Mouse (Mus musculus): Measurements from ENCODE around the gene Wwtr1. TPM values are rescaled to one million over a fixed set of nuclear protein-coding genes. Genes with fewer than 3 reads are reported as not detected.

The Wwtr1 gene
- total and polyA plus RNA-seq, 3 experiments = 0.05 TPM; not detected in 2

GRCm38 (mm10) chr3:57603891-57604617 is 28.3 kb upstream of the Wwtr1 start:
- Histone ChIP-seq H3K36me3 (replicated peaks) (no peaks in the 10 kb centered on the region), H3K27me3 (ENCODE audit: insufficient read depth, low read length) (no peaks in the 10 kb centered on the region), H3K4me3 (ENCODE audit: low read depth, low read length) (no peak overlapping the region), H3K4me1 (ENCODE audit: insufficient read depth, low read depth, low read length) (no peaks in the 10 kb centered on the region), H3K9me3 (replicated peaks) (no peaks in the 10 kb centered on the region)
- DNase-seq (ENCODE audit: low spot score) = no peak
- no peak for TF ChIP-seq GATA1 (IDR thresholded peaks at IDR 0.05; ENCODE audit: borderline replicate concordance, low read length)
- TF ChIP-seq TAL1 (conservative IDR thresholded peaks at IDR 0.05; ENCODE audit: low read depth, low read length) = no peak
- no peak for TF ChIP-seq CTCF (IDR thresholded peaks at IDR 0.05; ENCODE audit: low read depth, low read length)
- TF ChIP-seq POLR2AphosphoS5 (IDR thresholded peaks at IDR 0.05; ENCODE audit: insufficient replicate concordance, low read depth, low read length) = no peak
- no peak for TF ChIP-seq GATA2 (IDR thresholded peaks at IDR 0.05; ENCODE audit: borderline replicate concordance, low read depth, low read length)
- ATAC-seq (ENCODE audit: extremely low read depth, insufficient number of reproducible peaks, low FRiP score, poor library complexity, severe bottlenecking) = no peak

DNA sequence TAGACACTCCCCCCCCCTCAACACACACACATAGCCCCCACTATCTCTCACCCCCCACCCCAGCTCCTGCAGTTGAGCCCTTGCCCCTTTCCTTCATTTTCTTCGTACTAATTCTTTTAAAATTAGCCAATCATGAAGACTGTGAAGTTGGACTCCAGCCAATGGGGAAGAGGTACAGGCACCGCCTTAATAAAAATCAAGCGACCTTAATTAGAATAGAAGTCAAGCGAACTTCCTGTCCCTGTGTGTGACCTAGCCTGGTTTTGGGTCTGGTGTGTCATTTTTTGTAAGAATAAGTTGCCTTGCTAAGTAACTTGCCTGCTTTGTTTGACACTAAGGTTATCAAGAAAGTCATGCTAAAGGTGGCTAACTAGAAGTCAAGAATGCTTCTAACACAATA is 26.9 kb upstream of the Wwtr1 start:
- ATAC-seq (ENCODE audit: extremely low read depth, insufficient number of reproducible peaks, low FRiP score, poor library complexity, severe bottlenecking) = no peak
- TF ChIP-seq POLR2AphosphoS5 (IDR thresholded peaks at IDR 0.05; ENCODE audit: insufficient replicate concordance, low read depth, low read length) = no peak
- no peak for TF ChIP-seq GATA2 (IDR thresholded peaks at IDR 0.05; ENCODE audit: borderline replicate concordance, low read depth, low read length)
- no peak for TF ChIP-seq GATA1 (IDR thresholded peaks at IDR 0.05; ENCODE audit: borderline replicate concordance, low read length)
- Histone ChIP-seq H3K27me3 (ENCODE audit: insufficient read depth, low read length) (no peaks in the 10 kb centered on the region), H3K9me3 (replicated peaks) (no peaks in the 10 kb centered on the region), H3K36me3 (replicated peaks) (no peaks in the 10 kb centered on the region), H3K4me1 (ENCODE audit: insufficient read depth, low read depth, low read length) (no peaks in the 10 kb centered on the region), H3K4me3 (ENCODE audit: low read depth, low read length) (no peak overlapping the region)
- no peak for DNase-seq (ENCODE audit: low spot score)

DNA sequence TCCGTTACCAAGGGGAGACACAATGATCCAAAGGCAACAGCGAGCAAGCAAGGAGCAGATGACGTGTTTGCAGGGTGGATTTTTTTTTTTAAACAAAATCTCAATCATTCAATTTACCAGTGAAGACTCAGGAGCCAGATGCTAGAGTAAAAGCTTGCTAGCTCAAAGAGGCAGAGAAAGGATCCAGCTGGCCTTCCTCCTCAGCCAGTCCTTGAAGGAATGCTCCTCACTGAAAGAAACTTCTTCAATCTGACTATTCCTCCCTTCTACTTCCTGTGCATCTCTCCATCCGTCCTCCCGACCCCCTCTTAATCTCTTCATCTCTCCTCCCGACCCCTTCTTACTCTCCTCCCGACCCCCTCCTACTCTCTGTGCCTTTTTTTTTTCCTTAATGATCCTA is 20.9 kb upstream of the Wwtr1 start:
- TF ChIP-seq TAL1 (conservative IDR thresholded peaks at IDR 0.05; ENCODE audit: low read depth, low read length) (no peak), POLR2AphosphoS5 (IDR thresholded peaks at IDR 0.05; ENCODE audit: insufficient replicate concordance, low read depth, low read length) (no peak), GATA1 (IDR thresholded peaks at IDR 0.05; ENCODE audit: borderline replicate concordance, low read length) (no peak), CTCF (IDR thresholded peaks at IDR 0.05; ENCODE audit: low read depth, low read length) (no peak), GATA2 (IDR thresholded peaks at IDR 0.05; ENCODE audit: borderline replicate concordance, low read depth, low read length) (no peak)
- Histone ChIP-seq H3K4me3 (ENCODE audit: low read depth, low read length) (no peak overlapping the region), H3K27me3 (ENCODE audit: insufficient read depth, low read length) (no peaks in the 10 kb centered on the region), H3K9me3 (replicated peaks) (no peaks in the 10 kb centered on the region), H3K4me1 (ENCODE audit: insufficient read depth, low read depth, low read length) (no peaks in the 10 kb centered on the region), H3K36me3 (replicated peaks) (no peaks in the 10 kb centered on the region)
- ATAC-seq (ENCODE audit: extremely low read depth, insufficient number of reproducible peaks, low FRiP score, poor library complexity, severe bottlenecking) = no peak
- DNase-seq (ENCODE audit: low spot score) = no peak

DNA sequence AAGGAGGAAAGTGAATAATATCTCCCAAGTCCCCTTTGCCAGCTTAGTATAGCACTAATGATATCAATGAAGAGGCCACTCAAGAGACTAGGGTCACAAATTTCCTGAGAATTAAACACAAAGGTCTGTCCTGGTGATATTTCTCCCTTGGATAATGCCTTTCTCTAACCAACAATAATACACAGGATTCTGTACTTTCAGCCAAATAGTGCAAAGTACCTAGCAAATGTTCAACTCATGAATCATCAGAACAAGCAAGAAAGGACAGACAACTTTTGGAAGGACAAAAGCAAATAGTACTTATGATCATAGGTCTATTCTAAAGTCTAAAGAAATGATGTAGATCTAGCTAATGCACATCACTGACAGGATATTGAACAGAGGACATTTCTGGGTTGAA is 19.8 kb upstream of the Wwtr1 start:
- Histone ChIP-seq H3K4me3 (ENCODE audit: low read depth, low read length) (no peak overlapping the region), H3K36me3 (replicated peaks) (no peaks in the 10 kb centered on the region), H3K9me3 (replicated peaks) (no peaks in the 10 kb centered on the region), H3K4me1 (ENCODE audit: insufficient read depth, low read depth, low read length) (no peaks in the 10 kb centered on the region), H3K27me3 (ENCODE audit: insufficient read depth, low read length) (no peaks in the 10 kb centered on the region)
- no peak for TF ChIP-seq POLR2AphosphoS5 (IDR thresholded peaks at IDR 0.05; ENCODE audit: insufficient replicate concordance, low read depth, low read length)
- DNase-seq (ENCODE audit: low spot score) (no peak), ATAC-seq (ENCODE audit: extremely low read depth, insufficient number of reproducible peaks, low FRiP score, poor library complexity, severe bottlenecking) (no peak)

GRCm38 (mm10) chr3:57585967-57586366 is 10.3 kb upstream of the Wwtr1 start:
- ATAC-seq (ENCODE audit: extremely low read depth, insufficient number of reproducible peaks, low FRiP score, poor library complexity, severe bottlenecking) (no peak), DNase-seq (ENCODE audit: low spot score) (no peak)
- Histone ChIP-seq H3K9me3 (replicated peaks) (peaks cover 4% of the 10 kb centered on the region), H3K4me3 (ENCODE audit: low read depth, low read length) (no peak overlapping the region), H3K36me3 (replicated peaks) (no peaks in the 10 kb centered on the region), H3K4me1 (ENCODE audit: insufficient read depth, low read depth, low read length) (no peaks in the 10 kb centered on the region), H3K27me3 (ENCODE audit: insufficient read depth, low read length) (no peaks in the 10 kb centered on the region)
- no peak for TF ChIP-seq TAL1 (conservative IDR thresholded peaks at IDR 0.05; ENCODE audit: low read depth, low read length)
- no peak for TF ChIP-seq POLR2AphosphoS5 (IDR thresholded peaks at IDR 0.05; ENCODE audit: insufficient replicate concordance, low read depth, low read length)
- no peak for TF ChIP-seq GATA1 (IDR thresholded peaks at IDR 0.05; ENCODE audit: borderline replicate concordance, low read length)
- TF ChIP-seq GATA2 (IDR thresholded peaks at IDR 0.05; ENCODE audit: borderline replicate concordance, low read depth, low read length) = no peak
- TF ChIP-seq CTCF (IDR thresholded peaks at IDR 0.05; ENCODE audit: low read depth, low read length) = no peak

GRCm38 (mm10) chr3:57583533-57583932 is 7.8 kb upstream of the Wwtr1 start:
- TF ChIP-seq POLR2AphosphoS5 (IDR thresholded peaks at IDR 0.05; ENCODE audit: insufficient replicate concordance, low read depth, low read length) (no peak), GATA1 (IDR thresholded peaks at IDR 0.05; ENCODE audit: borderline replicate concordance, low read length) (no peak), CTCF (IDR thresholded peaks at IDR 0.05; ENCODE audit: low read depth, low read length) (no peak), TAL1 (conservative IDR thresholded peaks at IDR 0.05; ENCODE audit: low read depth, low read length) (no peak), GATA2 (IDR thresholded peaks at IDR 0.05; ENCODE audit: borderline replicate concordance, low read depth, low read length) (no peak)
- ATAC-seq (ENCODE audit: extremely low read depth, insufficient number of reproducible peaks, low FRiP score, poor library complexity, severe bottlenecking) (no peak), DNase-seq (ENCODE audit: low spot score) (no peak)
- H3K9me3 ChIP-seq (replicated peaks) = peaks cover 4% of the 10 kb centered on the region
- H3K36me3 ChIP-seq (replicated peaks) = no peaks in the 10 kb centered on the region
- no peak overlapping the region for H3K4me3 ChIP-seq (ENCODE audit: low read depth, low read length)
- no peaks in the 10 kb centered on the region for H3K4me1 ChIP-seq (ENCODE audit: insufficient read depth, low read depth, low read length)
- H3K27me3 ChIP-seq (ENCODE audit: insufficient read depth, low read length) = no peaks in the 10 kb centered on the region
